Mouse (Mus musculus): ENCODE data around the gene Bcar3.
"Not testable (repeated sequence)": the region's sequence is repeated elsewhere in the genome, so short reads cannot be mapped to it uniquely, and the experiment has no call there.

Gene Bcar3

GRCm38 (mm10) chr3:122380776-122381175 is 86.8 kb downstream of the Bcar3 start:
- DNase-seq (ENCODE audit: low spot score): no peak

- no peak for DNase-seq (ENCODE audit: low spot score)
These were observed 87.7 kb downstream of the Bcar3 start for GRCm38 (mm10) chr3:122381591-122381990.

GRCm38 (mm10) chr3:122386444-122386843 is 92.5 kb downstream of the Bcar3 start:
- DNase-seq (ENCODE audit: low spot score): no peak

- DNase-seq (ENCODE audit: low spot score): no peak
These were observed 93.8 kb downstream of the Bcar3 start for GRCm38 (mm10) chr3:122387771-122388170.

- DNase-seq (ENCODE audit: low spot score): no peak
These were observed 96.0 kb downstream of the Bcar3 start for GRCm38 (mm10) chr3:122389972-122390371.

- DNase-seq (ENCODE audit: low spot score): no peak
These were observed 97.2 kb downstream of the Bcar3 start for GRCm38 (mm10) chr3:122391098-122391497.

- DNase-seq (ENCODE audit: low spot score): no peak
These were observed 97.9 kb downstream of the Bcar3 start for GRCm38 (mm10) chr3:122391816-122392215.

- not testable (repeated sequence) for DNase-seq (ENCODE audit: low spot score)
These were observed 99.5 kb downstream of the Bcar3 start for GRCm38 (mm10) chr3:122393411-122393810.

GRCm38 (mm10) chr3:122393836-122394374 is 100.0 kb downstream of the Bcar3 start:
- no peak for DNase-seq (ENCODE audit: low spot score)

GRCm38 (mm10) chr3:122396957-122397356 is 103.0 kb downstream of the Bcar3 start:
- no peak for DNase-seq (ENCODE audit: low spot score)

- DNase-seq (ENCODE audit: low spot score): no peak
These were observed 103.5 kb downstream of the Bcar3 start for GRCm38 (mm10) chr3:122397401-122397800.

GRCm38 (mm10) chr3:122401011-122401410 is 107.1 kb downstream of the Bcar3 start:
- no peak for DNase-seq (ENCODE audit: low spot score)

GRCm38 (mm10) chr3:122402143-122402542 is 108.2 kb downstream of the Bcar3 start:
- no peak for DNase-seq (ENCODE audit: low spot score)

GRCm38 (mm10) chr3:122403860-122404557 is 110.1 kb downstream of the Bcar3 start:
- DNase-seq (ENCODE audit: low spot score): no peak

- no peak for DNase-seq (ENCODE audit: low spot score)
These were observed 111.4 kb downstream of the Bcar3 start for GRCm38 (mm10) chr3:122405203-122405956.

- no peak for DNase-seq (ENCODE audit: low spot score)
These were observed 112.5 kb downstream of the Bcar3 start for GRCm38 (mm10) chr3:122406416-122406815.

- DNase-seq (ENCODE audit: low spot score): no peak
These were observed 113.8 kb downstream of the Bcar3 start for GRCm38 (mm10) chr3:122407757-122408156.

GRCm38 (mm10) chr3:122408798-122409311 is 114.9 kb downstream of the Bcar3 start:
- DNase-seq (ENCODE audit: low spot score): no peak

GRCm38 (mm10) chr3:122411590-122411989 is 117.7 kb downstream of the Bcar3 start:
- DNase-seq (ENCODE audit: low spot score): no peak

- no peak for DNase-seq (ENCODE audit: low spot score)
These were observed 120.0 kb downstream of the Bcar3 start for GRCm38 (mm10) chr3:122413729-122414561.

GRCm38 (mm10) chr3:122414868-122415267 is 120.9 kb downstream of the Bcar3 start:
- DNase-seq (ENCODE audit: low spot score): no peak

GRCm38 (mm10) chr3:122417466-122417865 is 123.5 kb downstream of the Bcar3 start:
- no peak for DNase-seq (ENCODE audit: low spot score)

Measured in ovary, postnatal 14 days (tissue).